Mouse (Mus musculus): ENCODE measurements at regions not wholly inside any gene's neighbourhood (a gene's known extent, or its start where the extent isn't known, plus 50 kb on each side); places are given as distances from the start of the nearest gene placed in this dataset.

DNA sequence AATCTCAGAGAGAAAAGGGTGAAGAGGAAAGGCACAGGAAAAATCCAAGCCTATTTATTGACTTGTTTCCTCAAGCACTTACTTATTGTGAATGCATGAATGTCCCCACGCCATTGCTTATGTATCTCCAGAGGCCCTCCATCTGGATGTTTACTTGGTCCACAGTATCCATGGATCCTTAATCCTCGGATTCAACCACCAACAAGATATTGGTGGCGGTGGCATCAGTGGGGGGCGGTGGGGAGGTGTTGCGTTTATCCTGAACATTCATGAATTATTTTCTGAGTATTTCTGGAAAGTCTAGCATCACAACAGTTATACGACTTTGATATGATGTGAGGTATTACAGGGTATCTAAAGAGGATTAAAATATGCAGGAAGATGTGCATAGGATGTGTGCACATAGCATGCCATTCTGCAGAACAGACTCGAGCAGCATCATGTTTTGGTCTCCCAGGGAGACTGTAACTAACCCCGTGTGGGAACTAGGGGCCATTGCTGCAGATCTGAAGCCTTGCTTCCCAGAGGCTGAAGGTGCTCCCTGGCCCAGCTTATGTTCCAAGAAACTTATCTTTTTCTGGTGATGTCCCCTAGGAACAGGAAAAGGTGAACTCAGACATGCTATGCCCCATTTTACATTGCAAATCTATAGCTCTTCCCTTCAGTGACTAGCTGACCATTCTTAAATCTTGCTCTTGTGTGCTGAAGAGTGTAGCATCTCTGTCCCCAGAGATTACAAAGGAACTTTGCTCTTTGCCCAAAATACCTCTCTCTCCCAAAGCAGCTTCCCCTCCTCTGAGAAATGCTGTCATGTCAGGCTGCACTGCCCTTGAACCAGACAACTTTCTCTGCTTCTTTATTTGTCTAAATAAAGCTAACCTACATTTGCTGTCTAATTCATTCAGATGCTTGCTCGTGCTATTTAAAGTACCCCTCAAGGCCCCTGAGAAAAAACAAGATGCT is 75.0 kb upstream of the Mkln1 start:
- no peaks in the 10 kb centered on the region for H3K27me3 ChIP-seq (ENCODE audit: control insufficient read depth, insufficient read depth, low read length, poor library complexity, severe bottlenecking)

DNA sequence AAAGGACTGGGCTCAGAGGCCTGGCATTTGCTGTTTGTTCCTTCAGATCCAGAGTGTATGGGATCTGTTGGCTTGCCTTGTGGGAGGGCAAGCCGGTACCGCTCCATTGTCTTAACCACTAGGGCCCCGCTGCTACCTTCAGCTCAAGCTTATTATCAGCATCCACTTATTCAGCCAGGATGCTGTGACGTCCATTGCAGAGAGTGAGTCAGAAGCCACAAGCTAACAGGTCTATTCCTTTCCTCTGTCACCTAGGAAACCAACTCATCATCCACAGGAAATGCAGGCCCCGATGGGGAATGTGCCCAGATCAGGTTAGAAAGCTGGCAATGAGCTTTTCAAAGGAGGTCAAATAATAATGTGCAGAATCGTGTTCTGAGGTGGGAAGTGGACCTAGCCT is 73.8 kb upstream of the Mkln1 start:
- no peaks in the 10 kb centered on the region for H3K4me1 ChIP-seq (ENCODE audit: control insufficient read depth, insufficient read depth, low read length)
- no peaks in the 10 kb centered on the region for H3K9me3 ChIP-seq (replicated peaks; ENCODE audit: control insufficient read depth, insufficient read depth, low read length, poor library complexity, severe bottlenecking)
- no peak overlapping the region for H3K9ac ChIP-seq (ENCODE audit: low read depth, poor library complexity, severe bottlenecking)
- H3K36me3 ChIP-seq (ENCODE audit: control insufficient read depth, insufficient read depth, low read length, poor library complexity, severe bottlenecking), result no peaks in the 10 kb centered on the region
- no peaks in the 10 kb centered on the region for H3K27me3 ChIP-seq (ENCODE audit: control insufficient read depth, insufficient read depth, low read length, poor library complexity, severe bottlenecking)
- H3K27ac ChIP-seq (ENCODE audit: insufficient read depth, low read length), result no peak overlapping the region
- H3K4me3 ChIP-seq (ENCODE audit: low read depth, low read length), result no peak overlapping the region
- TF ChIP-seq EP300 (IDR thresholded peaks at IDR 0.05; ENCODE audit: insufficient read depth, low read depth, low read length) (no peak), POLR2A (IDR thresholded peaks at IDR 0.05; ENCODE audit: insufficient read depth, low read length) (no peak), CTCF (IDR thresholded peaks at IDR 0.05; ENCODE audit: low read depth, low read length) (no peak)

More for the DNA sequence above, 75.0 kb upstream of the Mkln1 start:
- H3K9me3 ChIP-seq (replicated peaks; ENCODE audit: control insufficient read depth, insufficient read depth, low read length, poor library complexity, severe bottlenecking), result no peaks in the 10 kb centered on the region
- no peaks in the 10 kb centered on the region for H3K4me1 ChIP-seq (ENCODE audit: control insufficient read depth, insufficient read depth, low read length)
- no peak for TF ChIP-seq CTCF (IDR thresholded peaks at IDR 0.05; ENCODE audit: low read depth, low read length)
- TF ChIP-seq POLR2A (IDR thresholded peaks at IDR 0.05; ENCODE audit: insufficient read depth, low read length), result no peak
- no peak for TF ChIP-seq EP300 (IDR thresholded peaks at IDR 0.05; ENCODE audit: insufficient read depth, low read depth, low read length)
- H3K9ac ChIP-seq (ENCODE audit: low read depth, poor library complexity, severe bottlenecking), result no peak overlapping the region
- H3K27ac ChIP-seq (ENCODE audit: insufficient read depth, low read length), result no peak overlapping the region
- no peak overlapping the region for H3K4me3 ChIP-seq (ENCODE audit: low read depth, low read length)
- H3K36me3 ChIP-seq (ENCODE audit: control insufficient read depth, insufficient read depth, low read length, poor library complexity, severe bottlenecking), result no peaks in the 10 kb centered on the region

GRCm38 (mm10) chr6:31325621-31326020 is 72.9 kb upstream of the Mkln1 start:
- no peak overlapping the region for H3K4me3 ChIP-seq (ENCODE audit: low read depth, low read length)
- H3K9ac ChIP-seq (ENCODE audit: low read depth, poor library complexity, severe bottlenecking), result no peak overlapping the region
- H3K9me3 ChIP-seq (replicated peaks; ENCODE audit: control insufficient read depth, insufficient read depth, low read length, poor library complexity, severe bottlenecking), result no peaks in the 10 kb centered on the region
- no peaks in the 10 kb centered on the region for H3K27me3 ChIP-seq (ENCODE audit: control insufficient read depth, insufficient read depth, low read length, poor library complexity, severe bottlenecking)
- H3K36me3 ChIP-seq (ENCODE audit: control insufficient read depth, insufficient read depth, low read length, poor library complexity, severe bottlenecking), result no peaks in the 10 kb centered on the region
- no peak overlapping the region for H3K27ac ChIP-seq (ENCODE audit: insufficient read depth, low read length)
- TF ChIP-seq POLR2A (IDR thresholded peaks at IDR 0.05; ENCODE audit: insufficient read depth, low read length), result no peak
- no peak for TF ChIP-seq EP300 (IDR thresholded peaks at IDR 0.05; ENCODE audit: insufficient read depth, low read depth, low read length)
- TF ChIP-seq CTCF (IDR thresholded peaks at IDR 0.05; ENCODE audit: low read depth, low read length), result no peak
- H3K4me1 ChIP-seq (ENCODE audit: control insufficient read depth, insufficient read depth, low read length), result no peaks in the 10 kb centered on the region

GRCm38 (mm10) chr6:31330327-31330726 is 68.2 kb upstream of the Mkln1 start:
- Histone ChIP-seq H3K4me3 (ENCODE audit: low read depth, low read length) (no peak overlapping the region), H3K27ac (ENCODE audit: insufficient read depth, low read length) (no peak overlapping the region), H3K36me3 (ENCODE audit: control insufficient read depth, insufficient read depth, low read length, poor library complexity, severe bottlenecking) (no peaks in the 10 kb centered on the region), H3K9ac (ENCODE audit: low read depth, poor library complexity, severe bottlenecking) (no peak overlapping the region), H3K27me3 (ENCODE audit: control insufficient read depth, insufficient read depth, low read length, poor library complexity, severe bottlenecking) (no peaks in the 10 kb centered on the region), H3K9me3 (replicated peaks; ENCODE audit: control insufficient read depth, insufficient read depth, low read length, poor library complexity, severe bottlenecking) (no peaks in the 10 kb centered on the region), H3K4me1 (ENCODE audit: control insufficient read depth, insufficient read depth, low read length) (peaks cover 3% of the 10 kb centered on the region)
- TF ChIP-seq EP300 (IDR thresholded peaks at IDR 0.05; ENCODE audit: insufficient read depth, low read depth, low read length) (no peak), POLR2A (IDR thresholded peaks at IDR 0.05; ENCODE audit: insufficient read depth, low read length) (no peak), CTCF (IDR thresholded peaks at IDR 0.05; ENCODE audit: low read depth, low read length) (no peak)

DNA sequence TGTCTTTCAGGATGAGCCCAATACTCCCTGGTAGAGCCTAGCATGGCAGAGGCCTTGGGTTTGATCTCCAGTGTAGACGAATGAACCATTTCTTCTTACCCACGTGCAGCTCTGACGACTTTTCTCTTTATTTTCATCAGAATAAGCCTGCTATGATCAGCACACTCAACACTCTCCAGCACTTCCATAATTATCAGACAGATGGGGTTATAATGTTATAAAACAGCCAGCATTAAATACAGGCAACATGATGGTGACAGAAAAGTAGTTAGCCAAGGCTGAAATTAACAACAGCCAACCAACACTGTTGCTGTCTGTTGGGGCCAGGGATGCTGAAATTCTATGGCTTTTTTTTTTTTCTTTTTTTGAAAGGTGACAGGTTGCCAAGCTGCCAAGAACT is 67.7 kb upstream of the Mkln1 start:
- peaks cover 3% of the 10 kb centered on the region for H3K4me1 ChIP-seq (ENCODE audit: control insufficient read depth, insufficient read depth, low read length)
- no peak overlapping the region for H3K9ac ChIP-seq (ENCODE audit: low read depth, poor library complexity, severe bottlenecking)
- H3K9me3 ChIP-seq (replicated peaks; ENCODE audit: control insufficient read depth, insufficient read depth, low read length, poor library complexity, severe bottlenecking), result no peaks in the 10 kb centered on the region
- no peaks in the 10 kb centered on the region for H3K27me3 ChIP-seq (ENCODE audit: control insufficient read depth, insufficient read depth, low read length, poor library complexity, severe bottlenecking)
- TF ChIP-seq EP300 (IDR thresholded peaks at IDR 0.05; ENCODE audit: insufficient read depth, low read depth, low read length) (no peak), POLR2A (IDR thresholded peaks at IDR 0.05; ENCODE audit: insufficient read depth, low read length) (no peak), CTCF (IDR thresholded peaks at IDR 0.05; ENCODE audit: low read depth, low read length) (no peak)
- H3K27ac ChIP-seq (ENCODE audit: insufficient read depth, low read length), result no peak overlapping the region
- no peaks in the 10 kb centered on the region for H3K36me3 ChIP-seq (ENCODE audit: control insufficient read depth, insufficient read depth, low read length, poor library complexity, severe bottlenecking)
- no peak overlapping the region for H3K4me3 ChIP-seq (ENCODE audit: low read depth, low read length)

GRCm38 (mm10) chr6:31332254-31332653 is 66.3 kb upstream of the Mkln1 start:
- H3K4me3 ChIP-seq (ENCODE audit: low read depth, low read length), result no peak overlapping the region
- H3K27ac ChIP-seq (ENCODE audit: insufficient read depth, low read length), result no peak overlapping the region
- no peaks in the 10 kb centered on the region for H3K9me3 ChIP-seq (replicated peaks; ENCODE audit: control insufficient read depth, insufficient read depth, low read length, poor library complexity, severe bottlenecking)
- H3K36me3 ChIP-seq (ENCODE audit: control insufficient read depth, insufficient read depth, low read length, poor library complexity, severe bottlenecking), result no peaks in the 10 kb centered on the region
- H3K27me3 ChIP-seq (ENCODE audit: control insufficient read depth, insufficient read depth, low read length, poor library complexity, severe bottlenecking), result no peaks in the 10 kb centered on the region
- peaks cover 3% of the 10 kb centered on the region for H3K4me1 ChIP-seq (ENCODE audit: control insufficient read depth, insufficient read depth, low read length)
- TF ChIP-seq EP300 (IDR thresholded peaks at IDR 0.05; ENCODE audit: insufficient read depth, low read depth, low read length) (no peak), CTCF (IDR thresholded peaks at IDR 0.05; ENCODE audit: low read depth, low read length) (no peak), POLR2A (IDR thresholded peaks at IDR 0.05; ENCODE audit: insufficient read depth, low read length) (no peak)
- no peak overlapping the region for H3K9ac ChIP-seq (ENCODE audit: low read depth, poor library complexity, severe bottlenecking)
